Mouse (Mus musculus): ENCODE measurements at regions not wholly inside any gene's neighbourhood (a gene's known extent, or its start where the extent isn't known, plus 50 kb on each side); places are given as distances from the start of the nearest gene placed in this dataset.

DNA sequence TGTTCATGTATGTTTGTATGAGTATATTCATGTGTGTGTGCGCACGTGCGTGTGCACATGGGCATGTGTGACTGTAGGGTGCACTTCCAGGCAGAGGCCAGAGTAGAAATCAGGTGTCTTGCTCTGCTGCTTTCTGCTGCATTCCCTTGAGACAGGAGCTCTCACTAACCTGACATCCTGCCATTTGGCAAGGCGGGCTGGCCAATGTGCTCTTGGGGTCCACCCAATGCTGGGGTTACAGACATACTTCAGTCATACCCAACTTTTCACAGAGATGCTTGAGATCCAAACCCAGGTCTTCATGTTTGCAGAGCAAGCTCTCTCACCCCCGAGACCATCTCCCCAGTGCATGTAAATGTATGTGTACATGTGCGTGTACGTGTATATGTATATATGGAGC, 120.2 kb upstream of the Mvb12b start:
- TF ChIP-seq CTCF (IDR thresholded peaks at IDR 0.05; ENCODE audit: extremely low read depth, insufficient read depth, low read length) (no peak), POLR2A (IDR thresholded peaks at IDR 0.05; ENCODE audit: extremely low read depth, insufficient read depth, low read length) (no peak)
